Mouse (Mus musculus): Measurements from ENCODE around the gene Ntrk3.

- TF ChIP-seq POLR2A (IDR thresholded peaks at IDR 0.05; ENCODE audit: borderline replicate concordance, insufficient read depth, low read length) (no peak), CTCF (IDR thresholded peaks at IDR 0.05; ENCODE audit: borderline replicate concordance, insufficient read depth, low read depth, low read length) (no peak)
Measured at GRCm38 (mm10) chr7:78385971-78386370, 351.8 kb downstream of the Ntrk3 start.

Data from cerebellum, adult 2 months (tissue).